ENCODE assay signal across 17 mouse cellular contexts in genomic region chr2:118448181-118448580, GRCm38 (mm10). TPM values are rescaled to one million over a fixed set of nuclear protein-coding genes. Genes with fewer than 3 reads are reported as not detected.
DNase-seq lines count a peak whose midpoint lies in the region; ATAC-seq and TF ChIP-seq lines count a peak whose summit lies in the region.
"Had no signal": no experiment of that assay in that cellular context is flagged by ENCODE, and none has a peak within 500 bp of the region (broad histone marks: within the 10 kb centered on the region; RNA-seq: fewer than 3 reads in every experiment).

No protein-coding gene starts in this region.

- DNase-seq in hindbrain, postnatal 0 days (ENCODE audit: low spot score), result no peak
- DNase-seq in hindbrain, embryonic 11.5 days (ENCODE audit: low spot score), result no peak
- peak; percentile 60 for DNase-seq in retina, postnatal 1 day
- no peak for DNase-seq in retina, embryonic 14.5 days (ENCODE audit: low spot score)
- peak; percentile 58 to 77 for DNase-seq in left cerebral cortex, adult 9 months (ENCODE audit: low spot score in 2 of 2)
- DNase-seq in heart, postnatal 4 days, result no peak
- DNase-seq: adrenal gland, postnatal 25 days; cerebellum, adult 9-11 months; kidney, adult 9 months; liver, postnatal 0 days; lung, postnatal 14 days; thymus, postnatal 4 days had no signal

- no peak overlapping the region for H3K4me3 ChIP-seq in hindbrain, postnatal 0 days (ENCODE audit: low read length)
- H3K4me3 ChIP-seq in hindbrain, embryonic 11.5 days (ENCODE audit: low read depth, low read length), result no peak overlapping the region
- H3K4me3 ChIP-seq: embryonic facial prominence, embryonic 13.5 days; heart, embryonic 12.5 days had no signal

- H3K9me3 ChIP-seq in hindbrain, postnatal 0 days (ENCODE audit: low read length), result no peaks in the 10 kb centered on the region
- H3K9me3 ChIP-seq in hindbrain, embryonic 11.5 days (ENCODE audit: control insufficient read depth, low read length), result no peaks in the 10 kb centered on the region
- H3K9me3 ChIP-seq: embryonic facial prominence, embryonic 13.5 days; heart, embryonic 12.5 days had no signal

- no peaks in the 10 kb centered on the region for H3K4me1 ChIP-seq in hindbrain, postnatal 0 days (ENCODE audit: insufficient read depth, low read length)
- H3K4me1 ChIP-seq in hindbrain, embryonic 11.5 days (replicated peaks; ENCODE audit: control insufficient read depth, insufficient read depth, low read length), result no peaks in the 10 kb centered on the region

- ATAC-seq in hindbrain, postnatal 0 days, result 0 out of 2 replicates have a peak, but pooled peaks have one; percentile 12
- no peak for ATAC-seq in hindbrain, embryonic 11.5 days (ENCODE audit: low FRiP score)
- ATAC-seq in cerebellum, adult (ENCODE audit: insufficient number of reproducible peaks, low FRiP score, low TSS enrichment), result no peak
- ATAC-seq: inflammation-experienced regulatory T-cells, adult 6 months; liver, postnatal 0 days; midbrain, embryonic 16.5 days had no signal

- H3K27me3 ChIP-seq in hindbrain, postnatal 0 days (ENCODE audit: insufficient read depth, low read length), result no peaks in the 10 kb centered on the region
- H3K27me3 ChIP-seq in hindbrain, embryonic 11.5 days (ENCODE audit: control insufficient read depth, insufficient read depth, low read length), result no peaks in the 10 kb centered on the region
- H3K27me3 ChIP-seq: embryonic facial prominence, embryonic 13.5 days; heart, embryonic 12.5 days had no signal

- peaks cover 6% of the 10 kb centered on the region; the same call in 1 of the 2 replicates for H3K36me3 ChIP-seq in hindbrain, postnatal 0 days (ENCODE audit: insufficient read depth, low read length)
- no peaks in the 10 kb centered on the region for H3K36me3 ChIP-seq in hindbrain, embryonic 11.5 days (ENCODE audit: control insufficient read depth, insufficient read depth, low read length)

- H3K27ac ChIP-seq in hindbrain, postnatal 0 days, result no peak overlapping the region
- no peak overlapping the region for H3K27ac ChIP-seq in hindbrain, embryonic 11.5 days (ENCODE audit: low read depth, low read length)
- H3K27ac ChIP-seq: embryonic facial prominence, embryonic 13.5 days had no signal

- TF ChIP-seq CTCF in hindbrain, postnatal 0 days (IDR thresholded peaks at IDR 0.05; ENCODE audit: low read depth), result no peak

- WGBS in hindbrain, postnatal 0 days, result 69% methylated on average over 12 of the region's 12 CpGs
- WGBS in hindbrain, embryonic 11.5 days, result 75% methylated on average over 12 of the region's 12 CpGs

- no peak overlapping the region for H3K4me2 ChIP-seq in hindbrain, postnatal 0 days (ENCODE audit: low read depth, low read length)
- H3K4me2 ChIP-seq in hindbrain, embryonic 11.5 days (replicated peaks; ENCODE audit: low read depth, low read length), result no peak overlapping the region
- H3K4me2 ChIP-seq: embryonic facial prominence, embryonic 13.5 days; heart, embryonic 12.5 days had no signal

- H3K9ac ChIP-seq in hindbrain, postnatal 0 days (replicated peaks; ENCODE audit: low read length), result no peak overlapping the region
- H3K9ac ChIP-seq in hindbrain, embryonic 11.5 days (ENCODE audit: low read depth, low read length), result no peak overlapping the region
- H3K9ac ChIP-seq: embryonic facial prominence, embryonic 13.5 days; heart, embryonic 12.5 days; liver, postnatal 0 days had no signal

RNA-seq across cellular contexts. Expression of gene Srp14, which starts 31.3 kb away (rescaled TPM):
- 126 and 151 TPM in 2 replicates for total RNA-seq in hindbrain, postnatal 0 days (2014; rRNA removed)
- polyA plus RNA-seq in hindbrain, postnatal 0 days (2015; fragmentation: Nextera tagmentation; extraction: Ambion mirVana), result 330 and 361 TPM in 2 replicates
- 304 and 306 TPM in 2 replicates for polyA plus RNA-seq in hindbrain, embryonic 11.5 days (2014; fragmentation: Nextera tagmentation; extraction: Ambion mirVana)
- total RNA-seq in heart, postnatal 4 days (2021), result 100 to 1,000 TPM; 104 to 111 TPM

RNA-seq across cellular contexts. Expression of gene Eif2ak4, which starts 59.8 kb away (rescaled TPM):
- total RNA-seq in hindbrain, postnatal 0 days (2014; rRNA removed), result 15.4 and 16.3 TPM in 2 replicates
- polyA plus RNA-seq in hindbrain, postnatal 0 days (2015; fragmentation: Nextera tagmentation; extraction: Ambion mirVana), result 7.1 and 7.2 TPM in 2 replicates
- 11.0 and 11.7 TPM in 2 replicates for polyA plus RNA-seq in hindbrain, embryonic 11.5 days (2014; fragmentation: Nextera tagmentation; extraction: Ambion mirVana)
- total RNA-seq in heart, postnatal 4 days (2021), result 10 to 100 TPM; 14.1 to 14.3 TPM

Comparison
In these comparisons a context has a peak if more than half of its experiments do, and no peak if none do; other contexts are left out.
1. DNase-seq: peak in retina, postnatal 1 day (single experiment) and left cerebral cortex, adult 9 months (2 of 2); none in hindbrain, postnatal 0 days (single experiment), hindbrain, embryonic 11.5 days (single experiment), retina, embryonic 14.5 days (single experiment) and heart, postnatal 4 days (single experiment).